Mouse (Mus musculus) kidney, adult 18-20 months (tissue): ENCODE results near the gene Aco2.
"Not testable (repeated sequence)": the region's sequence is repeated elsewhere in the genome, so short reads cannot be mapped to it uniquely, and the experiment has no call there.

Experiments
- DNase-seq: peaks from one replicate; pipeline ENCODE4 v3.0.0; 2021

Gene Aco2

GRCm38 (mm10) chr15:81882348-81882747 lies 10.2 kb downstream of the Aco2 start:
- peak; percentile 36 for DNase-seq

- DNase-seq = no peak
Observed at GRCm38 (mm10) chr15:81885418-81885934, 13.4 kb downstream of the Aco2 start.

- no peak for DNase-seq
Observed at GRCm38 (mm10) chr15:81886795-81887550, 14.9 kb downstream of the Aco2 start.

- no peak for DNase-seq
Observed at GRCm38 (mm10) chr15:81889175-81889574, 17.1 kb downstream of the Aco2 start.

- DNase-seq = no peak
Observed at GRCm38 (mm10) chr15:81891140-81891802, 19.2 kb downstream of the Aco2 start.

GRCm38 (mm10) chr15:81891822-81892580 lies 19.9 kb downstream of the Aco2 start:
- no peak for DNase-seq

GRCm38 (mm10) chr15:81894002-81894401 lies 21.9 kb downstream of the Aco2 start:
- DNase-seq = peak; percentile 54

GRCm38 (mm10) chr15:81896407-81896806 lies 24.3 kb downstream of the Aco2 start:
- DNase-seq = no peak

GRCm38 (mm10) chr15:81897607-81898285 lies 25.6 kb downstream of the Aco2 start:
- no peak for DNase-seq

- DNase-seq = no peak
Observed at GRCm38 (mm10) chr15:81898751-81899150, 26.6 kb downstream of the Aco2 start.

- DNase-seq = peak; percentile 81
Observed at GRCm38 (mm10) chr15:81904939-81905338, 32.8 kb downstream of the Aco2 start.

GRCm38 (mm10) chr15:81907953-81908352 lies 35.8 kb downstream of the Aco2 start:
- no peak for DNase-seq

- not testable (repeated sequence) for DNase-seq
Observed at GRCm38 (mm10) chr15:81908767-81909166, 36.7 kb downstream of the Aco2 start.

- no peak for DNase-seq
Observed at GRCm38 (mm10) chr15:81912498-81912897, 40.4 kb downstream of the Aco2 start.

- no peak for DNase-seq
Observed at GRCm38 (mm10) chr15:81914668-81915067, 42.6 kb downstream of the Aco2 start.

GRCm38 (mm10) chr15:81915663-81916062 lies 43.6 kb downstream of the Aco2 start:
- DNase-seq = no peak

- no peak for DNase-seq
Observed at GRCm38 (mm10) chr15:81917201-81917600, 45.1 kb downstream of the Aco2 start.

- DNase-seq = peak; percentile 81
Observed at GRCm38 (mm10) chr15:81917621-81918463, 45.7 kb downstream of the Aco2 start.

GRCm38 (mm10) chr15:81919062-81919461 lies 47.0 kb downstream of the Aco2 start:
- DNase-seq = peak; percentile 52

- no peak for DNase-seq
Observed at GRCm38 (mm10) chr15:81920546-81921217, 48.6 kb downstream of the Aco2 start.

- DNase-seq = no peak
Observed at GRCm38 (mm10) chr15:81921255-81921654, 49.1 kb downstream of the Aco2 start.
